Mouse (Mus musculus): ENCODE results near the gene Ogfod3. TPM values are rescaled to one million over a fixed set of nuclear protein-coding genes. Genes with fewer than 3 reads are reported as not detected.

The Ogfod3 gene
- polyA plus RNA-seq (2014; fragmentation: Nextera tagmentation; extraction: Ambion mirVana): 33.3 and 34.1 TPM in 2 replicates

DNA sequence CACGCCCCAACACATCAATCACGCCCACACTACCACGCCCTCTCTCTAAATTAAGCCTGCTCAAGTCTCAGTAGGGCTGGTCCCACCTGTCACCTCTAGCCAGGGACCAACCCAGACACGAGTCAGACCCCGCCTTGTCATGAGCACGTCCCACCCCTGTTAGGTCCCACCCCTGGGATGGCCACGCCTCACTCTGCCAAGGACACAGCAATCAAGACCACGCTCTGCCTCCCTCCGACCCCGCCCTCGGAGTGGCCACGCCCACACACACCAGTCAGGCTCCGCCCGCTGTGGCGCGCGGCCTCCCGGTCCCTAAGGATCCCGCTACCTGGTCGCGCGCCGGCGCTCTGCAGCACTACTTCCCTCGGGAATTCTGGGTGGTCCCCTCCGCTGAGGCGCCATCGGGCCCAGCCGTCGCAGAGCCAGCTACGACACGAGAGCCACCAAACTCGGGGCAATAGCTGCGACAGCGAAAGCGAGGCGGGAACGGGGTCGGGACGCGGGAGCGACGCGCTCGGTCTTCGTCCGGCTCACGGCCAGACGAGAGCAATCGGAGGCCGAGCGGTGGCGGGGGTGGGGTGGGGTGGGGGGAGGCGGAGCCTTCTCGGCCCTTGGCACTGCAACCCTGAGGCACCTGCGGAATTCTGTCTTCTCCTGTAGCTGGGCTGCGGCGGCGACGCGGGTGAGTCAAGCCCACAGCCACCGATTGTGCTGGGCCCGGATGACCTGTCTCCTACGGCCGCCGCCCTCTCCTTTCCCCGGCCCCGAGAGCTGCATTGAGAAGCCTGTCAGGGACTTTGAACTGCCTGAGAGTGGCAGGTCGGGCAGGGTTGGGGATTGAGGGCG, at the start of gene Ogfod3, which contains the start of gene Hexdc:
Ogfod3 (minus strand) TSS at position 551 of the 846 bp plus-strand sequence.
Hexdc (plus strand) TSS at position 273 of the 846 bp plus-strand sequence.
- Histone ChIP-seq H3K27ac (replicated peaks in 1 of 2; ENCODE audit: control insufficient read depth in 1 of 2, insufficient read depth in 1 of 2, low read depth in 2 of 2, low read length in 2 of 2) (peak within 1 kb of the TSS; percentile 76 to 78), H3K36me3 (ENCODE audit: control insufficient read depth, insufficient read depth, low read length) (peaks cover 17% of the 10 kb centered on the region), H3K4me3 (ENCODE audit: control insufficient read depth in 1 of 2, insufficient read depth in 1 of 2, low read depth in 1 of 2, low read length in 2 of 2) (peak within 1 kb of the TSS; percentile 57 to 73), H3K9me3 (ENCODE audit: control insufficient read depth, low read length) (no peaks in the 10 kb centered on the region), H3K4me2 (ENCODE audit: low read length) (peak within 1 kb of the TSS; percentile 74), H3K9ac (ENCODE audit: low read length) (peak within 1 kb of the TSS; percentile 81), H3K4me1 (ENCODE audit: control insufficient read depth in 2 of 2, insufficient read depth in 2 of 2, low read length in 2 of 2) (peaks cover 2 to 16% of the 10 kb centered on the region in 2 experiments; a peak in 2 of 4 replicates), H3K27me3 (ENCODE audit: control insufficient read depth, insufficient read depth, low read length) (no peaks in the 10 kb centered on the region)
- WGBS: under 1% methylated on average over 62 of the region's 70 CpGs
- peak; percentile 98 for ATAC-seq (ENCODE audit: insufficient number of reproducible peaks, insufficient read depth, low FRiP score, low read depth)

DNA sequence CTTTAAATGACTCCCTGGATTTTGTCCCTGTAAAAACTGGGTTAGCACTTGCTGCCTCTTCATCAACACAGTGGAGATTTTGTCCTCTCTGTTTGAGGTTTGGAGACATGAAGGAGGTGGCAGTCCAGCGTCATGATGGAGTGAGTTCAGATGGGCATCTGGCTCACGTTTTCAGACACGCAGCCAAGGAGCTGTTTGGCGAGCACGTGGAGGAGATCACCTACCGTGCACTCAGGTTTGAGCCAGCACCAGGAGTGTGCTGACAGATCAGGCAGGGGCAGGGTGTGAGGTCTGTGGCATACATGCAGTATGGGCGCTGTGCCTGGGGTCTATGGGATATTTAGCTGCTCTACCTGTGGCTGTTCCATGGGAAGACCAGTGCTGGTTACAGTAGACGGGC, 45.7 kb upstream of the Ogfod3 start:
- Histone ChIP-seq H3K27me3 (ENCODE audit: control insufficient read depth, insufficient read depth, low read length) (no peaks in the 10 kb centered on the region), H3K27ac (replicated peaks in 1 of 2; ENCODE audit: control insufficient read depth in 1 of 2, insufficient read depth in 1 of 2, low read depth in 2 of 2, low read length in 2 of 2) (no peak overlapping the region), H3K36me3 (ENCODE audit: control insufficient read depth, insufficient read depth, low read length) (peaks cover 99% of the 10 kb centered on the region), H3K4me1 (ENCODE audit: control insufficient read depth in 2 of 2, insufficient read depth in 2 of 2, low read length in 2 of 2) (no peaks in the 10 kb centered on the region), H3K9me3 (ENCODE audit: control insufficient read depth, low read length) (no peaks in the 10 kb centered on the region), H3K4me3 (ENCODE audit: control insufficient read depth in 1 of 2, insufficient read depth in 1 of 2, low read depth in 1 of 2, low read length in 2 of 2) (no peak overlapping the region), H3K4me2 (ENCODE audit: low read length) (no peak overlapping the region), H3K9ac (ENCODE audit: low read length) (no peak overlapping the region)
- 75% methylated on average over 8 of the region's 8 CpGs for WGBS
- no peak for ATAC-seq (ENCODE audit: insufficient number of reproducible peaks, insufficient read depth, low FRiP score, low read depth)

DNA sequence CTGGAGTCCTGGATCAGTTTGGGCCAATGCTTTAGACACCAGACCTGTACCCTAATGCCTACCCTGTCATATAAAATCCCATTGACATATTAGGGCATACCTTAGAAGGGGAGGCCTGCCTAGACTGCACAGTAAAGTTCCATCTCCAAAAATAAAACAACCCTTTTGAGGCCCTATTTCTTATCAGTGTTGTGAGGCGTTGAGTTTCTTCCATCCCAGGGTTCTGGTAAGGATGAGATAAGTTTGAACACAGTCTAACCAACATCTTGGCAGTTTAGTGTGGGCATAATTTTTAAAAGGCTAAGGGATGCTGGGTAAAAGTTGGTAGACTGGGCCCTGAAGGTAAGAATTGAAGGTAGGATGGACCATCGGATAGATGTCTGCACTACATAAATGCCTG, 35.2 kb upstream of the Ogfod3 start:
- peaks cover 60% of the 10 kb centered on the region for H3K36me3 ChIP-seq (ENCODE audit: control insufficient read depth, insufficient read depth, low read length)
- H3K4me3 ChIP-seq (ENCODE audit: control insufficient read depth in 1 of 2, insufficient read depth in 1 of 2, low read depth in 1 of 2, low read length in 2 of 2): no peak overlapping the region
- ATAC-seq (ENCODE audit: insufficient number of reproducible peaks, insufficient read depth, low FRiP score, low read depth): no peak
- H3K27ac ChIP-seq (replicated peaks in 1 of 2; ENCODE audit: control insufficient read depth in 1 of 2, insufficient read depth in 1 of 2, low read depth in 2 of 2, low read length in 2 of 2): no peak overlapping the region; a peak in 1 of 4 replicates
- 58% methylated on average over 2 of the region's 2 CpGs for whole genome bisulfite sequencing
- H3K9me3 ChIP-seq (ENCODE audit: control insufficient read depth, low read length): no peaks in the 10 kb centered on the region
- peak overlapping the region; percentile 70 for H3K4me2 ChIP-seq (ENCODE audit: low read length)
- H3K4me1 ChIP-seq (ENCODE audit: control insufficient read depth in 2 of 2, insufficient read depth in 2 of 2, low read length in 2 of 2): peaks cover 4 to 25% of the 10 kb centered on the region in 2 experiments; a peak in 3 of 4 replicates
- no peaks in the 10 kb centered on the region for H3K27me3 ChIP-seq (ENCODE audit: control insufficient read depth, insufficient read depth, low read length)
- no peak overlapping the region for H3K9ac ChIP-seq (ENCODE audit: low read length)

DNA sequence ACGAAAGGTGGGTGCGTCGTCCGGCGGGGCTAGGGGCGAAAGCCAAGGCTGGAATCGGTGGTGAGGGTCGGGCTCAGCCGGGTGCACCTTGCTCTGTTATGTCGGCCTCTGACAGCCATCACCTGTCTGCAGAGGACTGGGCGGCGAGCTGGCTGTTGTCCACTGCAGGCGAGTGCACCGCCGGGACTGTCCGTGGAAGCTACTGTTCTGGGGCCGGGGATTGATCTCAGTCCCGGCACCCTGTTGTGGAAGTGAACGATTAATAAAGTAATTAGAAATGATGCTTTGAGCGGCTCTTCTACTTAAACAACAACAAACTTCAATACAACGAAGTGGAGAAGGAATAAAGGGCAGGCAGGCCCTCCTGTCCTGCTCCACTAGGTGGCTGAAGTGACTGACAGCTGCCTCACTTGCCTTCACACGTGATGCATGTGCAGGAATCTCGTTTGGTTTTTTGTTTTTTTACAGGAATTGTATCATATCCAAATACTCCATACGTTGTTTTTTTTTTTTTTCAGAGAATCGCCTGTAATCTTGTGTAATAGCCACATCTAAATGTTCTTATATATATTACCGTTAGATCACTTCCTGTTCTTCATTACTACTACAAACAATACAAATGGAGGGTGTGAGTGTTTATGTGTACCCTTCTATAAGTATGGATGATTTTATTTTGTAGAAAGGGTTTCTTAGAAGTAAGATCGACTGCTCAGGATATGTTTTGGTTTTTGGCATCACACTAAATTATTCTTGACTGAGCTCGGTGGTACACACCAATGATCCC, 33.0 kb upstream of the Ogfod3 start:
- Histone ChIP-seq H3K27me3 (ENCODE audit: control insufficient read depth, insufficient read depth, low read length) (no peaks in the 10 kb centered on the region), H3K9me3 (ENCODE audit: control insufficient read depth, low read length) (no peaks in the 10 kb centered on the region), H3K4me1 (ENCODE audit: control insufficient read depth in 2 of 2, insufficient read depth in 2 of 2, low read length in 2 of 2) (peaks cover 8 to 31% of the 10 kb centered on the region in 2 experiments), H3K4me2 (ENCODE audit: low read length) (peak overlapping the region; percentile 70), H3K4me3 (ENCODE audit: control insufficient read depth in 1 of 2, insufficient read depth in 1 of 2, low read depth in 1 of 2, low read length in 2 of 2) (peak overlapping the region; percentile 82 to 95), H3K27ac (replicated peaks in 1 of 2; ENCODE audit: control insufficient read depth in 1 of 2, insufficient read depth in 1 of 2, low read depth in 2 of 2, low read length in 2 of 2) (peak overlapping the region; percentile 96 to 97), H3K36me3 (ENCODE audit: control insufficient read depth, insufficient read depth, low read length) (peaks cover 39% of the 10 kb centered on the region), H3K9ac (ENCODE audit: low read length) (peak overlapping the region; percentile 84)
- ATAC-seq (ENCODE audit: insufficient number of reproducible peaks, insufficient read depth, low FRiP score, low read depth): no peak; the same call in 1 of the 2 replicates
- 4% methylated on average over 28 of the region's 28 CpGs for WGBS

DNA sequence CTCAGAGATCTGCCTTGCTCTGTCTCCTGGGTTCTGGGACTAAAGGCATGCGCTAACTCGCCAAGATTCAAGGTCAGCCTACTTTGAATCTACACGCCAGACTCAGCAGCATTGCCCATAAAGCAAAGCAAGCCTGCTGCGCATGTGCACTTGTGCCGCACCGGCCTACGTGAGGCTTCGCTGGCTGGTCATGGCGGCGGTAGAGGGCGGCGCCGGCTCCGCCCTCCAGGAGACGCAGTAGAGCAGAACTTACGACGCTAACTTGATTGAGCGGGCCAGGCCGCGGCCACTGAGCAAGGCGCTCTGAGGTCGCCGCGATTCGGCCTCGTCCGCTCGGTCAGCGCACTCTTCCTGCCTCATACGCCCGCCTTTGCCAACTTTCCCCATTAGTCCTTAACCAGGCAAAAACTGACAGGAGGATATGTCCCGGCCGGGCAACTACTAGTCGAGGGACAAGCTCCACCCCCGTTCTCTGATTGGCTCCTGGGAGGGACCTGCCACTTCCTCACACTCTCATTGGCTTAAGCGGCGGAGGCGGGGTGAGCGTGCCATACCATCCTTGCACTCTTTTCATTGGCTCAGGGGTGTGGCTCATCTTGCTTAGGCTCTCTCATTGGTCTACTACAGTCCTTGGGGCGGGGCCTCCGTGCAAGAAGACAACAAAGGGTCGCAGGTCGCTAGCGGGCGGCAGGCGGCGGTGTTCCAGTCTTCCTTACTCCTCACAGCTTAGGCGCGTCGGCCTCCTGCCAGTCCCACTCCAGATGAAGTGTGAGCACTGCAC, 32.2 kb upstream of the Ogfod3 start, which contains the start of gene Narf:
Narf (plus strand) TSS at position 690 of the 781 bp plus-strand sequence.
- Histone ChIP-seq H3K9me3 (ENCODE audit: control insufficient read depth, low read length) (no peaks in the 10 kb centered on the region), H3K27ac (replicated peaks in 1 of 2; ENCODE audit: control insufficient read depth in 1 of 2, insufficient read depth in 1 of 2, low read depth in 2 of 2, low read length in 2 of 2) (peak within 1 kb of the TSS; percentile 97 to 100), H3K4me3 (ENCODE audit: control insufficient read depth in 1 of 2, insufficient read depth in 1 of 2, low read depth in 1 of 2, low read length in 2 of 2) (peak within 1 kb of the TSS; percentile 82 to 95), H3K9ac (ENCODE audit: low read length) (peak within 1 kb of the TSS; percentile 84), H3K36me3 (ENCODE audit: control insufficient read depth, insufficient read depth, low read length) (peaks cover 31% of the 10 kb centered on the region), H3K4me1 (ENCODE audit: control insufficient read depth in 2 of 2, insufficient read depth in 2 of 2, low read length in 2 of 2) (peaks cover 9 to 38% of the 10 kb centered on the region in 2 experiments), H3K27me3 (ENCODE audit: control insufficient read depth, insufficient read depth, low read length) (no peaks in the 10 kb centered on the region), H3K4me2 (ENCODE audit: low read length) (peak within 1 kb of the TSS; percentile 70)
- under 1% methylated on average over 50 of the region's 50 CpGs for WGBS
- ATAC-seq (ENCODE audit: insufficient number of reproducible peaks, insufficient read depth, low FRiP score, low read depth): peak; percentile 100

DNA sequence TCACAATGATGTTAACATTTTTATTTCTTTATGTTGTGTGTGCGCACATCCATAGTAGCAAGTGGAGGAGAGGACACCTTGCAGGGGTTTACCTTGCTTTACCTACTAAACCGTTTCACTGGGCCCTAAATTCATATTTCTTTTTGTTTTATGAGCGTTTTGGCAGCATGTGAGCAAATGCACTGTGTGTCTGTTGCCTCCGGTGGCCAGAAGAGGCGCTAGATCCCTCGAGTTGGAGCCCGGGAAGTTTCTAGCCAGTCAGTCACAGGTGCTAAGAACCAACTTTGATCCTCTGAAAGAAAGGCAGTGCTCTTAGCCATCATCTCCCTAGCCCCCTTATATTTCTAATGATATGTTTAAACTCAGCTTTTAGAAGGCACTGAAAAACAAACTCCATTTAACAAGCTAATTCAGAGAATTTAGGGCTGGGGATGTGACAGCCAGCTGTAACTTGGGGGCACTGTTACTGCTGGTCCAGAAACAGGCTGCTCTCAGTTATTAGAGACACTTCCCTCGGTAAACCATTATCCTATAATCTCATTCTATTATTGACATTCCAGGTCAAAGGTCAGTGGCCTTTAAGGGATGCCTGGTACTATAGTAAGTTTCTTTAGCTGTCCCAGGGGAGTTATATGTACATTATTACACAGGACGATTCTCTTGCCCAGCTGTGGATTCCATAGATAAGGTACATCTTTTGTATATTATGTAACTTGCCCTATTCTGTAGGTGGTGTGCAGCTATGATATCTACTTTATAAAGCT, 31.1 kb upstream of the Ogfod3 start:
- WGBS: 29% methylated on average over 9 of the region's 9 CpGs
- Histone ChIP-seq H3K27me3 (ENCODE audit: control insufficient read depth, insufficient read depth, low read length) (no peaks in the 10 kb centered on the region), H3K9ac (ENCODE audit: low read length) (no peak overlapping the region), H3K9me3 (ENCODE audit: control insufficient read depth, low read length) (no peaks in the 10 kb centered on the region), H3K36me3 (ENCODE audit: control insufficient read depth, insufficient read depth, low read length) (peaks cover 20% of the 10 kb centered on the region), H3K4me1 (ENCODE audit: control insufficient read depth in 2 of 2, insufficient read depth in 2 of 2, low read length in 2 of 2) (peaks cover 12 to 45% of the 10 kb centered on the region in 2 experiments), H3K4me3 (ENCODE audit: control insufficient read depth in 1 of 2, insufficient read depth in 1 of 2, low read depth in 1 of 2, low read length in 2 of 2) (no peak overlapping the region), H3K4me2 (ENCODE audit: low read length) (peak overlapping the region; percentile 52), H3K27ac (replicated peaks in 1 of 2; ENCODE audit: control insufficient read depth in 1 of 2, insufficient read depth in 1 of 2, low read depth in 2 of 2, low read length in 2 of 2) (peak overlapping the region; percentile 97 to 100; a peak in 3 of 4 replicates)
- ATAC-seq (ENCODE audit: insufficient number of reproducible peaks, insufficient read depth, low FRiP score, low read depth): no peak

Data from heart, embryonic 14.5 days (tissue).